Mouse (Mus musculus) C2C12 (cell line): ENCODE results near the gene B4galt4. TPM values are rescaled to one million over a fixed set of nuclear protein-coding genes. Genes with fewer than 3 reads are reported as not detected.

Source experiments
- H3K27me3 ChIP-seq: one replicate; pipeline ENCODE4 v1.6.1; 2011; ENCODE audit not compliant: control insufficient read depth, insufficient read depth, insufficient read length
- H3K36me3 ChIP-seq: one replicate; pipeline ENCODE4 v1.6.1; 2011; ENCODE audit not compliant: control insufficient read depth, insufficient read depth
- H3K4me3 ChIP-seq: one replicate; pipeline ENCODE4 v1.5.1; 2011; ENCODE audit warnings: mild to moderate bottlenecking, control low read depth; ENCODE audit not compliant: poor library complexity, insufficient read depth, severe bottlenecking
- H3K79me2 ChIP-seq: one replicate; pipeline ENCODE4 v1.6.1; 2011; ENCODE audit not compliant: control insufficient read depth, insufficient read depth
- H3K79me3 ChIP-seq: one replicate; pipeline ENCODE4 v1.6.1; 2011; ENCODE audit warnings: low read depth, control low read depth
- H3ac ChIP-seq: one replicate; pipeline ENCODE3; 2011; ENCODE audit warnings: low read depth; ENCODE audit not compliant: control insufficient read depth, insufficient read length
- CEBPB ChIP-seq: IDR thresholded peaks from one replicate; pipeline ENCODE4 v1.6.1; 2011; ENCODE audit warnings: low read depth, mild to moderate bottlenecking, control low read depth, moderate library complexity
- CTCF ChIP-seq: IDR thresholded peaks from one replicate; pipeline ENCODE4 v1.5.1; 2011; ENCODE audit not compliant: control insufficient read depth, insufficient read depth, insufficient read length
- FOSL1 ChIP-seq: IDR thresholded peaks from one replicate; pipeline ENCODE4 v1.8.0; 2011; ENCODE audit warnings: mild to moderate bottlenecking, low read length; ENCODE audit not compliant: poor library complexity, insufficient read depth, severe bottlenecking
- MAX ChIP-seq: IDR thresholded peaks from one replicate; pipeline ENCODE4 v1.6.1; 2011; ENCODE audit warnings: mild to moderate bottlenecking, control low read depth
- MYOD1 ChIP-seq: IDR thresholded peaks from one replicate; pipeline ENCODE4 v1.6.1; 2011; ENCODE audit warnings: low read depth; ENCODE audit not compliant: control insufficient read depth, insufficient read length
- MYOG ChIP-seq: IDR thresholded peaks from one replicate; pipeline ENCODE4 v1.6.1; 2011; ENCODE audit not compliant: control insufficient read depth, insufficient read length; ENCODE audit errors: extremely low read depth
- USF1 ChIP-seq: IDR thresholded peaks from one replicate; pipeline ENCODE4 v1.6.1; 2011; ENCODE audit warnings: low read depth, mild to moderate bottlenecking, control low read depth, moderate library complexity
- polyA plus RNA-seq: library from polyadenylated mRNA; unstranded; fragments of >200 nt; fragmentation: generic; extraction: Trizol; gene quantifications from one replicate; pipeline ENCODE4 v1.2.1, GENCODE M21; 2012; ENCODE audit warnings: missing spikeins

B4galt4 gene
- polyA plus RNA-seq, 1 experiment: 4.3 TPM

GRCm38 (mm10) chr16:38753631-38754030, 11.6 kb downstream of the B4galt4 start:
- no peak for TF ChIP-seq USF1
- no peaks in the 10 kb centered on the region for H3K79me2 ChIP-seq
- no peaks in the 10 kb centered on the region for H3K79me3 ChIP-seq
- no peaks in the 10 kb centered on the region for H3K27me3 ChIP-seq
- no peak overlapping the region for H3K4me3 ChIP-seq
- no peaks in the 10 kb centered on the region for H3K36me3 ChIP-seq
- no peak overlapping the region for H3ac ChIP-seq

- Histone ChIP-seq H3K79me2 (no peaks in the 10 kb centered on the region), H3K79me3 (no peaks in the 10 kb centered on the region), H3K4me3 (no peak overlapping the region), H3K36me3 (no peaks in the 10 kb centered on the region), H3ac (no peak overlapping the region), H3K27me3 (no peaks in the 10 kb centered on the region)
- no peak for TF ChIP-seq USF1
- no peak for TF ChIP-seq CEBPB
- no peak for TF ChIP-seq FOSL1
- TF ChIP-seq MAX: no peak
- TF ChIP-seq MYOD1: no peak
- no peak for TF ChIP-seq MYOG
- no peak for TF ChIP-seq CTCF
These were observed 13.6 kb downstream of the B4galt4 start for GRCm38 (mm10) chr16:38755452-38756176.

GRCm38 (mm10) chr16:38756177-38756503, 14.1 kb downstream of the B4galt4 start:
- H3K27me3 ChIP-seq: no peaks in the 10 kb centered on the region
- no peaks in the 10 kb centered on the region for H3K36me3 ChIP-seq
- no peak overlapping the region for H3K4me3 ChIP-seq
- TF ChIP-seq FOSL1 (no peak), MYOG (no peak)
- no peaks in the 10 kb centered on the region for H3K79me3 ChIP-seq
- no peak overlapping the region for H3ac ChIP-seq
- no peaks in the 10 kb centered on the region for H3K79me2 ChIP-seq

- TF ChIP-seq MYOG (no peak), FOSL1 (no peak)
- H3K79me3 ChIP-seq: no peaks in the 10 kb centered on the region
- no peak overlapping the region for H3K4me3 ChIP-seq
- H3ac ChIP-seq: no peak overlapping the region
- H3K27me3 ChIP-seq: no peaks in the 10 kb centered on the region
- H3K79me2 ChIP-seq: no peaks in the 10 kb centered on the region
- H3K36me3 ChIP-seq: no peaks in the 10 kb centered on the region
These were observed 14.5 kb downstream of the B4galt4 start for GRCm38 (mm10) chr16:38756572-38756971.

- Histone ChIP-seq H3K4me3 (no peak overlapping the region), H3ac (no peak overlapping the region), H3K79me2 (no peaks in the 10 kb centered on the region), H3K36me3 (no peaks in the 10 kb centered on the region), H3K27me3 (no peaks in the 10 kb centered on the region), H3K79me3 (no peaks in the 10 kb centered on the region)
- TF ChIP-seq MYOD1 (no peak), CEBPB (no peak), CTCF (no peak), USF1 (no peak), MAX (no peak), MYOG (no peak), FOSL1 (no peak)
These were observed 15.6 kb downstream of the B4galt4 start for GRCm38 (mm10) chr16:38757626-38758025.

GRCm38 (mm10) chr16:38758104-38758861, 16.2 kb downstream of the B4galt4 start:
- Histone ChIP-seq H3K79me3 (no peaks in the 10 kb centered on the region), H3K79me2 (no peaks in the 10 kb centered on the region), H3K36me3 (no peaks in the 10 kb centered on the region), H3K4me3 (no peak overlapping the region), H3K27me3 (no peaks in the 10 kb centered on the region), H3ac (no peak overlapping the region)
- TF ChIP-seq MYOG (no peak), CEBPB (no peak), USF1 (no peak), MYOD1 (no peak), MAX (no peak), CTCF (no peak), FOSL1 (no peak)
